Mouse (Mus musculus) megakaryocyte, embryonic 14.5 days (primary cell): ENCODE measurements around the gene Hipk3. TPM values are rescaled to one million over a fixed set of nuclear protein-coding genes. Genes with fewer than 3 reads are reported as not detected.
A peak's percentile ranks its signal among the peaks of the same experiment; 100 is the strongest.

Source experiments
- H3K27me3 ChIP-seq: replicated peaks from 2 replicates; pipeline ENCODE3; 2012; ENCODE audit warnings: inconsistent platforms
- H3K36me3 ChIP-seq: replicated peaks from 2 replicates; pipeline ENCODE3; 2012; ENCODE audit warnings: low read length, inconsistent platforms, mixed read lengths
- H3K4me1 ChIP-seq: 2 replicates; pipeline ENCODE4 v1.6.1; 2012; ENCODE audit warnings: inconsistent platforms
- H3K4me3 ChIP-seq: replicated peaks from 2 replicates; pipeline ENCODE3; 2012; ENCODE audit warnings: moderate library complexity, mild to moderate bottlenecking, inconsistent platforms
- H3K9me3 ChIP-seq: 2 replicates; pipeline ENCODE4 v1.6.1; 2012; ENCODE audit warnings: inconsistent platforms
- FLI1 ChIP-seq: IDR thresholded peaks from 2 replicates; pipeline ENCODE4 v1.6.1; 2012; ENCODE audit warnings: low read length, inconsistent platforms, mixed read lengths
- GATA1 ChIP-seq: IDR thresholded peaks from 3 replicates; pipeline ENCODE4 v1.6.1; 2012; ENCODE audit warnings: mixed read lengths, low read length, inconsistent platforms, borderline replicate concordance
- polyA plus RNA-seq: library from polyadenylated mRNA; stranded (reverse); fragments of >175 nt; gene quantifications from 2 replicates; pipeline ENCODE4 v1.2.3, GENCODE M21; 2012; ENCODE audit warnings: low replicate concordance; ENCODE audit not compliant: insufficient read depth

Gene Hipk3
- polyA plus RNA-seq, 1 experiment: 2.6 TPM

DNA sequence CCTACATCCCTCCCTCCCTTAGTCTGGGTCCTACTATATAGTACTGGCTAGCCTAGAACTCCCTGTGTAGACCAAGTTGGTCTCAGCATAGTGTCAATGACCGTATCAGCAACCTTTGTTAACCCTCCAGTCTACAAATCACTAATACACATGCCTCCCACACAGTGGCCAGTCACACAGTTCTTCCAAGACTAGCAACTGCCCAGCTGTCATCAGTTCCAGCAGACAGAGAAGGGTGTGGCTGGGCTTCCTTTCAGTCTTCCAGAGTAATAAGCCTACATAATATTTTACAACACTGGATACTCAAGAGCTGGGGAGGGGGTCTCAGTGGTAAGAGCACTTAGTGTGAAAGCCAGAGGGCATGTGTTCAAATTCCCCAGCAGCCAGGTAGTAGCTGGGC lies 74.2 kb downstream of the Hipk3 start:
- no peaks in the 10 kb centered on the region; the same call in 1 of the 2 replicates for H3K9me3 ChIP-seq
- peaks cover 18% of the 10 kb centered on the region for H3K27me3 ChIP-seq
- H3K4me3 ChIP-seq: no peak overlapping the region
- TF ChIP-seq FLI1: no peak
- TF ChIP-seq GATA1: no peak
- peaks cover 2% of the 10 kb centered on the region for H3K36me3 ChIP-seq
- H3K4me1 ChIP-seq: no peaks in the 10 kb centered on the region

DNA sequence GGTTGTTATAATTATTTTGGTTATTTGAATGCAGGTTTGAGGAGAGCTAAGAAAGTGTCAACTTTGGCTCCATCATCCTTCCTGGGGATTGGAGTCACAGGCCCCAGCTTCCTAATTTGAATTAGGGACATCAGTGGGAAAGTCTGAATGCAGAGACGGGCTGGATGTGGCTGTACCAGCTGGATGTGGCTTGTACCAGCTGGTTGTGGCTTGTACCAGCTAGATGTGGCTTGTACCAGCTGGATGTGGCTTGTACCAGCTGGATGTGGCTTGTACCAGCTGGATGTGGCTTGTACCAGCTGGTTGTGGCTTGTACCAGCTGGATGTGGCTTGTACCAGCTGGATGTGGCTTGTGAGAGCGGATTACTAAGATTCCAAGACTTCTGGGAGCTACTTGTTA lies 74.8 kb downstream of the Hipk3 start:
- H3K4me3 ChIP-seq: no peak overlapping the region
- no peaks in the 10 kb centered on the region for H3K36me3 ChIP-seq
- TF ChIP-seq GATA1 (no peak), FLI1 (no peak)
- H3K4me1 ChIP-seq: no peaks in the 10 kb centered on the region
- peaks cover 22% of the 10 kb centered on the region for H3K27me3 ChIP-seq
- no peaks in the 10 kb centered on the region; the same call in 1 of the 2 replicates for H3K9me3 ChIP-seq

DNA sequence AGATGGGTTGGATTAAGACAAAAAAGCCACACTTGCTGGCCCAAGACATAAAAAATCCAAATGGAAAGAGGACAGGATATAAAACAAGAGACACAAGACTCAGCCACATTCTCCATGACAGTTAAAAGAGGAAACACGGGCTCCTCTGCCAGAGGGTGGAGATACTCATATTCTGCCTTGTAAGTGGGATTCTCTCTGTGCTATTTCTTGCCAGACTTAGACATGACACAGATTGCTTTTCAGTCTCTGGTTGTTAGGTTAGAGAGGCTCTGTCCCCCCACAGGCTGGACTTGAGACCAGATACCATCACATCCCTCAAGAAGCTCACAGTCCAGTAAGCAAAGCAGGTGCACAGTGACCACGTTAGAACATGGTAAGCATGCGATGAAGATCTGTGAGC lies 81.2 kb downstream of the Hipk3 start:
- peaks cover 70% of the 10 kb centered on the region for H3K27me3 ChIP-seq
- TF ChIP-seq GATA1: no peak
- TF ChIP-seq FLI1: no peak

DNA sequence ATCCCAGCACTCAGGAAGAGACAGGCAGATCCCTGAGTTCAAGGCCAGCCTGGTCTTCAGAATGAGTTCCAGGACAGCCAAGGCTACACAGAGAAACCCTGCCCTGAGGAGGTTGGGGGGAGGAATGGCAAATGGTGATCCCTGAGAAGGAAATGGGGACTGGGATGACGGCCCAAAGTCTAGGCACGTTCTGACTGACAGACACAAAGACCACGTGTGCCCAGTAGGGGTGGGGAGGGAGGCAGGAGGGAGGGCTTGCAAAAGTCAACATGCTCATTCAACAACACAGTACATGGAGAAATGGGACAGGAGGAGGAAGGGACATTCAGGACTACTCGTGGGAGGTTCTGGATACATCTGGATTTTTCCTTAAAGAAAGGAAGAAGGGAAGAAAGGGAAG lies 81.8 kb downstream of the Hipk3 start:
- Histone ChIP-seq H3K27me3 (peaks cover 72% of the 10 kb centered on the region), H3K4me3 (no peak overlapping the region), H3K36me3 (no peaks in the 10 kb centered on the region), H3K4me1 (peaks cover 13% of the 10 kb centered on the region), H3K9me3 (peaks cover 11% of the 10 kb centered on the region; the same call in 1 of the 2 replicates)
- TF ChIP-seq FLI1: no peak
- no peak for TF ChIP-seq GATA1

More for the DNA sequence above, 81.2 kb downstream of the Hipk3 start:
- H3K36me3 ChIP-seq: no peaks in the 10 kb centered on the region
- peaks cover 11% of the 10 kb centered on the region; the same call in 1 of the 2 replicates for H3K9me3 ChIP-seq
- peaks cover 13% of the 10 kb centered on the region for H3K4me1 ChIP-seq
- H3K4me3 ChIP-seq: no peak overlapping the region

DNA sequence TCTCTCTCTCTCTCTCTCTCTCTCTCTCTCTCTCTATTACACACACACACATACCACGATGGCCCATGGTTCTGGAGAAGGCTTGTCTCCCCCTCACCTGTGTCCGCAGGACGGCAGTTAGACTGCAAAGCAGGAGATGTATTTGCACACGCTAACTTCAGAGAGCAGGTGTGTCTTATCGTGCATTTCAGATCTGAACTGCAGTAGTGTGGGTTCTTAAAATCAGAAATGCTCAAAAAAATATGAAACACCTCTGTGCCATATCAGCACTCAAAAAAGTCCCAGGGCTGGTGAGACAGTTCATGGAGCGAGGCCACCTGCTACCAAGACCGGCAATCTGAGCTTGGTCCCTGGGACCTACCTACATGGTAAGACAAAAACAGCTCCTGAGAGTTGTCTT lies 82.4 kb downstream of the Hipk3 start:
- Histone ChIP-seq H3K4me1 (peaks cover 13% of the 10 kb centered on the region), H3K27me3 (peaks cover 79% of the 10 kb centered on the region), H3K9me3 (peaks cover 11% of the 10 kb centered on the region; the same call in 1 of the 2 replicates), H3K4me3 (no peak overlapping the region), H3K36me3 (no peaks in the 10 kb centered on the region)
- TF ChIP-seq FLI1 (no peak), GATA1 (no peak)

DNA sequence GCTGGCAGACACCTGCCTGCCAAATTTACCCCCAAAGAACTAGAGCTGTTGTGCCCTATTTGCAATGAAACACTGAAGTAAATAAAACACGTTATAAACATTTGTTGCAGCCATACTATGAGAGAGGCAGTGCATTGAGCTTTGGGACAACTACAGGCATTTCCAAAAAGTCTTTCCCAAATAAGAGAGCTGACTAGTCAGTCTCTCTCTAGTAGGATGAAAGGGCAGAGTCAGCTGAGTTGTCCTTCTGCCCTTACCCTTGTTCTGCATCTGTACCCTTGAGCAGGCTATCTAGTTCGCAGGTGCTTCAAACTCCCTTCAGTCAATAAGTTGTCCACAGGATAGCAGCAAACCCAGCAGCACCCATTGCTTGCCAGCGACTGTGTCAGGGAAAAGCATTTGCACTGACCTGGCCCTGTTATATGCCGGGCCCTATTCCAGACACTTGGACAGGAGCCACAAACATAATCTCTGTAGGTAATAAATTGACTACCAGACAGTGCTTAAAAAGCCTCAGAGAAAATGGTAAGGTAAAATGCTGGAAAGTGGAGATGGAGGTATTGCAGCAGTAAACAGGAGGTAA lies 83.2 kb downstream of the Hipk3 start, which contains the start of gene D430041D05Rik:
D430041D05Rik (minus strand) TSS at position 51 of the 583 bp plus-strand sequence.
- TF ChIP-seq GATA1 (no peak), FLI1 (no peak)
- H3K4me3 ChIP-seq: peak within 1 kb of the TSS; percentile 86
- peaks cover 13% of the 10 kb centered on the region for H3K4me1 ChIP-seq
- H3K36me3 ChIP-seq: no peaks in the 10 kb centered on the region
- peaks cover 85% of the 10 kb centered on the region for H3K27me3 ChIP-seq
- peaks cover 11% of the 10 kb centered on the region; the same call in 1 of the 2 replicates for H3K9me3 ChIP-seq

DNA sequence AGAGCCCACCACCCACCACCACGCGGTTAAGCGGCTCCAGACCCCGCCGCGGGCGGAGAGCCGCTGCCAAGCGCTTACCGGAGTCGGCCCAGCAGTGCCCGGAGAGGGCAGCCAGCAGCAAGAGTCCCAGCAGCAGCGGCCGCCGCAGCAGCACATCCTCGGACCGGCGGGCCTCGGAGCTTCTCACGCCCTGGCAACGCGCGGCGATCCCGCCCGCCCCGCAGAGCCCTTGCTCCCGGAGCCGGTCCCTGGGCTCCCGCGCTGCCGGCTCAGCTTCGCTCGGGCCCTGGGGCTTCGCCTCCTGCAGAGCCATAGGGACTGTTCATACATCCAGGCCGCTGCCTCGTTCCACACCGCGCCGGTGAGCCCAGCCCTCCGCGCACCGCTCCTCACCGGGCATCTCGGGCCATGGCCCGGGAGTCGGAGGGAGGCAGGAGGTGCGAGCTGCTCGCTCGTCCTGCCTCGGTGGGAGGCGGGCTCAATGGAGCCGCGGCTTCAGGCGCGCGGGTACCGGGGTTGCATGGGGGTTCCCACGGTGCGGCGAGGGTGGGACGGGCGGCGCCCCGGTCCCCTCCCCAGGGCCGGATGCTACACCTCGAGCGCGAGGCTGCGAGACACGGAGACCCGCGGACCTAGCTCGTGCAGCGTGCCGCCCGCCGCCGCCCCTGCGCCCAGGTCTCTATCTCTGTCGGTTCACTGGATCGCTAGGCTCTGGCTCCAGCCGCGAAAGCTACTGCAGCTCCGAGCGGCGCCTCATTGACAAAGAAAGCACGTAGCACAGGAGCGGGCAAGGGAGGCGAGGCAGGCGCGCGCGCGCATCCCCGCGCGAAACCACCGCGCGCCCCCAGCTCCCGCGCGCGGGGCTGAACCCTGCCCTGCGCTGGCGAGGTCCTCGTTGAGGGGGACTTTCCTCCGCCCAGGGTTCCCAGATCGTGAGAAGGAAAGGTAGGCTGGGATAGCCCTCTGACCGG lies 84.1 kb downstream of the Hipk3 start:
- Histone ChIP-seq H3K9me3 (peaks cover 11% of the 10 kb centered on the region; the same call in 1 of the 2 replicates), H3K4me1 (peaks cover 13% of the 10 kb centered on the region), H3K36me3 (no peaks in the 10 kb centered on the region), H3K4me3 (peak overlapping the region; percentile 86), H3K27me3 (peaks cover 83% of the 10 kb centered on the region)
- TF ChIP-seq GATA1 (no peak), FLI1 (no peak)

DNA sequence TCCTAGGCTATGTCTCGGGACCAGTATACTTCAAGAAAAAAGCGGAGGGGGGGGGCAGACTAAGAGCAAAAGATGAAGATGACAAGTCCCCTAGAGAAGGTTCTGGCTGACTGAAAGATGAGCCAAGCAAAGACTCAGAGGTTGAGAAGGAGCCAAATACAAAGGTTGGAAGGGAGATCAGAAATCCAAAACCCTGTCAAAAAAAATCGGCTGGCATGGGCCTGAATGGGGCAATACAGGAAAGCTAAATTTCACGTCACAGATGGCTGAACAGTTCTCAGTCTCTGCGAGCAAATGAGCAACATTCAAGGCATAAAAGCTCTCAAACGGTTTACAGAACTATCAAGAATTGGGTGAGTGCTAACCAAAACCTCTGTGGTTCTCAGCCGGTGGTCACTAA lies 85.9 kb downstream of the Hipk3 start:
- peaks cover 85% of the 10 kb centered on the region for H3K27me3 ChIP-seq

DNA sequence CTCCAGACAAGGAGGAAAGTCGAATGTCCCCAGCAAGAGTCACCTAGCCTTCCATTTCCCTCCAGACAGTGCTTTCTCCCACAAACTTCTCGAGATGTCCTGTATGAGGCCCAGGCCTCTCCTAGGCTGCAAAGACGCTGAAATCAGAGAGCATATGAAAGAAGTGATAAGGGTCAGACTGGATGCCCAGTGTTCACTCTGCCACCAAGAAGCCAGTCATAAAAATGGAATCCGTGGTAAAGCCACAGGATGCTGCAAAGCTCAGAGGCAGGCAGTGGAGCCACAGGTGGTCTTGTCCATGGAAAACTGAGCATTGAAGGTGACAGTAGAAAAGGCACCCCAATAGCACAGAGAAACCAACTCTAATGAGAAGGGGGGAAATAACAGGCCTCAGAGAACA lies 86.3 kb downstream of the Hipk3 start:
- Histone ChIP-seq H3K4me3 (no peak overlapping the region), H3K36me3 (no peaks in the 10 kb centered on the region), H3K4me1 (peaks cover 13% of the 10 kb centered on the region), H3K27me3 (peaks cover 80% of the 10 kb centered on the region), H3K9me3 (peaks cover 11% of the 10 kb centered on the region; the same call in 1 of the 2 replicates)
- TF ChIP-seq GATA1: no peak

More for the DNA sequence above, 85.9 kb downstream of the Hipk3 start:
- peaks cover 11% of the 10 kb centered on the region; the same call in 1 of the 2 replicates for H3K9me3 ChIP-seq
- no peak for TF ChIP-seq GATA1
- no peak for TF ChIP-seq FLI1
- H3K4me1 ChIP-seq: peaks cover 13% of the 10 kb centered on the region
- H3K4me3 ChIP-seq: no peak overlapping the region
- no peaks in the 10 kb centered on the region for H3K36me3 ChIP-seq

DNA sequence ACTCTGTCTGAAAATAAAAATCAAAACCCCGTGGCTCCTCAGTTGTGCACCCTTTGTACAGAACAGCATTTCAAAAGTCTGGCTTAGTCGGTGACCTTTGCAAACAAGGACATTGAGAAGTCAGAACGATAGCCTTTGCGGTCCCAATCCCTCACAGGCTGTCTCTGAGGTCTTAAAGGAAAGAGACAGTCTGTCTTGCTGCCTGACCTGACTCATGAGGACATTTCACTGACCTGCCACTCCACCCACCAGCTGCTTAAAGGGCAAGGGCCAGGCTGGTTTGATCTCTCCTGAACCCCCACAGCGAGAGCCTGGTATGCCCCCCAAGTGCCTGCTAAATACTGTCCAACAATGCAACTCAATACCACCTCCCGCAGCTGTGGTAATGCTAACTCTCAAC lies 90.2 kb downstream of the Hipk3 start:
- Histone ChIP-seq H3K9me3 (peaks cover 10% of the 10 kb centered on the region), H3K36me3 (no peaks in the 10 kb centered on the region), H3K4me3 (no peak overlapping the region), H3K27me3 (peaks cover 42% of the 10 kb centered on the region), H3K4me1 (no peaks in the 10 kb centered on the region)
- TF ChIP-seq GATA1 (no peak), FLI1 (no peak)
